Mouse (Mus musculus): ENCODE measurements around the gene C130074G19Rik.

C130074G19Rik gene

DNA sequence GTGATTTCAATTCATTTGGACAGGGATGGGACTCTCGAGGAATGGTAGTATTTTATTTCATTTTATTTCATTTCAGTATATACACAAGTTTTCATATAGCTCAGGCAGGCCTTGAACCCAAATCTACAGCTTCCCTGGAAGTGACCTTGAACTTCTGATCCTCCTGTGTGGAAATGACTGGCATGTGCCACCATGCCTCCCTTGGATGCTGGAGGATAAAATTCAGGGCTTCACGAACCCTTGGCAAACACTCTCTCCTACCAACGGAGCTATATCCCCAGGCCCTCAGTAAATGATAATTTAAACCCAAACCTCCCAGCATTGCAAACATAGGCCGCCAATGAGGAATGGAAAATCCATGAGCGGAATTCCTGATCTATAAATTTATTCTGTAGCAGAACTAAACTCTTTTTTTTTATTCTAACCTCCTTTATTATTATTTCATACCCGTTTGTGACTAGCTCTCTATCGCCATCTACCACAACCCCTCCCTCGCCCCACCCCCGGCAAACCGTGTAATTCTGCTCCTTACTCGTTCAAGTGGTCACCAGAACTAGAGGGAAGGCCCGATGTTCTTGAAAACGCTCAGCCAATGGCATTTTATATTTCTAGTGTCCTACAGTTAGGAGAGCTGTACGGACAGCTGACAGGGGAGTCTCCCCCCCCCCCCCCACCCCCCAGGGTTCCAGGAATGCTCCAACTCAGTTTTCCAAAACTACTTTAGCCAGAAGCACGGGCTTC is 38.5 kb downstream of the C130074G19Rik start:
- DNase-seq (ENCODE audit: low spot score in 2 of 2) = no peak

DNA sequence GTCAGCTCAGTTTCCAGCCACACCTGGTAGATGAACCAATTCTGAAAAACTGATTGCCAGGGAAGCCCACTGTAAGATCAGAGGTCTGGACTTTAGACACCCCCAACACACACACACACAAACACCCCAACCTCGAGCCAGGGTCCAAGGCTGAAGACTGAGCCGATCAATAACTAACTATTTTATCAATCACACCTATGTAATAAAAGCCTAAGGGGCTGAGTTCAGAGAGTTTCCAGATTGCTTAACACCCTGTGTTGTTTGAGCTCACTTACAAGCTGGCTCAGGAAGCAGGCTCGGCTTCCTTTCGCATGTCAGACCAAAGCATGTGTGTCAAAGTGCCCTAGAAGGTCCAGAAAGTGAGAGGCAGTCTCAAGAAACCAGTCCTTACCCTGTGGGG is 45.4 kb downstream of the C130074G19Rik start:
- DNase-seq (ENCODE audit: low spot score in 2 of 2) = no peak

DNA sequence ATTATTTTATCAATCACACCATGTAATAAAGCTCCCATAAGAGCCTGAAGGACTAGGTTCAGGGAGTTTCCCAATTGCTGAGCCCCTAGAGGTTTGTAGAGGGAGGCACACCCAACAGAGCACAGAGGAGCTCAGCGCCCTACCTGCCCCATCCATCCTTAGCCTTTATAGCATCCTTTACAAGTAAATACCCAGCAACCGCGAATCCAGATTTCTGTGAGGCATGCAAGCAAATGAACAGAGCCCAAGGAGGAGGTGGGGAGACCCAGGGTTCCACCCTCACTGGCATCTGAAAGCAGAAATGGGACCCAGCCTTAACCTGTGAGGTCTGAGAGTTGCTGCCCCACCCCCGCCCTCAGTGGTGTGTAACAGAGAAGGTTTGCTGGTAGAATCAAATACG is 46.7 kb downstream of the C130074G19Rik start:
- no peak for DNase-seq (ENCODE audit: low spot score in 2 of 2)

DNA sequence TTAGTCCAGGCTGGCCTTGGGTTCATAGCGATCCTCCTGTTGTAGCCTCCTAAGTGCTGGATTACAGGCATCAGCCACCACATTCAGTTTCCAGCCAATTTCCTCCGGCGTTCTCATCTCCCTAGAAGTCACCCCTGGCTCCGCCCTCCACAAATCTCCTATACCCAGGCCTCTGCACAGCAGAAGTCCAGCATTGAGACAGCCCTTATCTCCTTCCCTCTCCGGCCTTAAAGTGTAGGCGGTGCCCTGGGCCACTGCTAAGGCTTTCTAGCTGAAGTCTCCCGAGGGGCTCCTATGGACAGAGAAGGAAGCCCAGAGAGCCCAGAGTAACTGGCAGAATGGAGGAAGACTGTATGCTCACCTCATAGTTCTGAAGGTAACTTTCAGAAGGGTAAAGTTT is 49.5 kb downstream of the C130074G19Rik start:
- DNase-seq (ENCODE audit: low spot score in 2 of 2) = no peak

DNA sequence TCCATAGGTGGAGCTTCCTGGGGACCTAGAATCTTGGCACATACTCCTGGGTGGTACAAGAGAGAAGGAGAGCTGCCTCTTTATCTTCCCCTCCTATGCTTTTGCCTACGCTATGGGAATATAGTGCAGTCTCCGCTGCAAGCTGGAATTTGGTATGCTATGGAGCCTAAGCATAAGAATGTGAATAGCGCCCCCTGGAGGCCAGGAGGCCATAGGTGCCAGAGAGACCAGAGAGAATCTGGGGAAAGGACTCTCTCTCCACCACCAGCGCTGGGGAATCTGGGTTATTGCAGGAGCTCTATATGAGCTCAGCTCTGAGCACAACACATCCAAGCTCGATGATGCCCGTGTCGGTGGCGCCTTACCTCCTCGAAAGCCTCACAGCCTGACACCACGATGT is 50.8 kb downstream of the C130074G19Rik start:
- DNase-seq (ENCODE audit: low spot score in 2 of 2) = no peak

DNA sequence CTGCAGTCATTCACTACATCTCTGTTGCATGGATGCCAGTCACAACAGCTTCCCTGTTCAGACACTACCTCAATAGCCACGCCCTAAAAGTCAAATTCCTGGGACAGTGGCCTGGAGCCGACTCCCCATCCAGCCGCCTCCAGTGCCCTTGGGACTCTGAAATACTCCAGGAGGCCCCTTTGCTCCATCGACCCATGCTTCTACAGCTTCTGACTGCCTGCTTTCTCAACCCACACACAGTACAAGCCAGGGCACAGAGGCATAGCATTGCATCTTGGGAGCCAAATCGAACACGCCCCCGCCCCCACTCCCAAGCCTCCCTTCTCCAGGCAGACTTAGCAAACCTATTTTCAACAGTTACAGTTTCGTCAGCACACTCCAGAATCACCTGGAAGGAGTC is 53.1 kb downstream of the C130074G19Rik start:
- no peak for DNase-seq (ENCODE audit: low spot score in 2 of 2)

DNA sequence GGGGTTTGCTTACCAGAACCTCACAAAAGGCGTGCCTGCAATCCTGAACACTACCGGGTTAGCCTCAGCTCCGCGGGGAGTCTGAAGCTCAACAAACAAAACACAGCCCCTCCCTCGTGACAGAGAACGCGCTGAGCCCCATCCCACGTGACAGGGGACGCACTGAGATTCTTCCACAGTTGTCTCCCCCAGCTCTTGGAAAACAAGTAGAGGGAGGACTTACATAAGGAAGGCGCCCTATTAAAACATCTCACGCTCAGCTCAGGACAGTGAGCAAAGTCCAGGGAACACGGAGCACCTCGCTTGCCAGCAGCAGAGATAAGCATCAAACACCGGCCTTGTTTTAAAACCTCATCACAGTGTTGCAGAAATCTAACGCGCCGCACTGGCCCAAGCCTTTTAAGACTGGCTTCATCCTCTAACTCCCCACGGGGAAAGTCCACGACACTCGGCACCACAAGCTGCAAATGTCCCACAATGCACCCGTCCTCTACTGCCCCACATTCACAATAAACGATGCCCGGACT is 55.8 kb downstream of the C130074G19Rik start:
- no peak for DNase-seq (ENCODE audit: low spot score in 2 of 2)

DNA sequence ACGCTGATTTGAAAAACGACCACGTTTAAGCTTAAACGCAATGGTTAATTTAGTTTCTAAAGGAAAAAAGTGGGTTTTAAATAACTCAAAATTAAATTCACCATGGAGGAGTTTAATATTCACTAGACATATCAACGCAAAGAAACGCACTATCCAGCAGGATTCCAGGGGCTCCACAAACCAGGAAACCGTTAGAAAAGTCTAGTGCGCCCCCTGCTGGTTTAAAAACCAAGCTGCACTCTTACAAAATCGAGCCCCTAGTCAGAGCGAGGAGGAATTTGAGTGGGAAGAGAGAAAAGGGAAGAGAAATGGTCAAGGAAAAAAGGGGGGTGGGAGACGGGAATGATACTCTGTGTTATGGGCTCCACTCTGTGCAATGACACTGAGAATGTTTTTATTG is 57.9 kb downstream of the C130074G19Rik start:
- peak in 1 of 2 experiments; percentile 12 for DNase-seq (ENCODE audit: low spot score in 2 of 2)

DNA sequence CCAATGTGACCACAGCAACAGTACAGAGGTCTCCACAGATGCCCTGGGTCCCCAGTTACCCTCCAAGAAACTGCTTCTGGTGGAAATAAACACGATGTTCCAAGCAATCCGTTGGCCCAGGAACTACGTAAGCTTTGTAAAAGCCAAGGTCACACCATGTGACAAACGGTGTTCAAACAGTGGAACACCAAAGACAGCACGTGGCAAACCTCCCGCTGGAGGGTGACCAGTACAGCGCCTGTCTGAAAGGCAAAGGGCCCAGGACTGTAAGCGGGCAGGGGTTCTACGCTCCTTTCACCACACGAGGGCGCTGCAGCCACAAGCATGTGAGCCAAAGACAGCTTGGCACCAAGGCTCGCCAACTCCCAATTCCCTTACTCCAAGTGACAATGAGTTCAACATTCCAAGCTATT is 58.6 kb downstream of the C130074G19Rik start:
- peak; percentile 72 to 83 for DNase-seq (ENCODE audit: low spot score in 2 of 2)

DNA sequence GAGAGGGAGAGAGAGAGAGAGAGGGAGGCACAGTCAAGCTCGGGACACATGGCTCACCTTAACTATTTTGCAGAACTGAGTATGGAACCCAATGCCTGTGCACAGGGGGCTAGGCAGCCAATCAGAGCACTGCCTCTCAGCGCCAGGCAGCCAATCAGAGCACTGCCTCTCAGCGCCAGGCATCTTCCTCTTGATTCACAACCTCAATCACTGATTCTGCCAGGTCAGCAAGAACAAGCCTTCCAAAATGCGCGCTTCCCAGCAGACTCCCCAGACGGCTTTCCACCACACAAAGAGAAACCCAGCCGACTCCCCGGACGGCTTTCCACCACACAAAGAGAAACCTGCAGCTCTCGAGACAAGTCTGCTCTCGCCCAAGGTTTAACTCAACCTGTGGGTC is 60.3 kb downstream of the C130074G19Rik start:
- DNase-seq (ENCODE audit: low spot score in 2 of 2) = no peak
